Mouse (Mus musculus): ENCODE data around the gene Gm20388. TPM values are rescaled to one million over a fixed set of nuclear protein-coding genes. Genes with fewer than 3 reads are reported as not detected.
"Not testable (repeated sequence)": the region's sequence is repeated elsewhere in the genome, so short reads cannot be mapped to it uniquely, and the experiment has no call there.

Gene Gm20388
- total RNA-seq, 2 experiments from 2014 or later = 18.5 to 23.8 TPM

DNA sequence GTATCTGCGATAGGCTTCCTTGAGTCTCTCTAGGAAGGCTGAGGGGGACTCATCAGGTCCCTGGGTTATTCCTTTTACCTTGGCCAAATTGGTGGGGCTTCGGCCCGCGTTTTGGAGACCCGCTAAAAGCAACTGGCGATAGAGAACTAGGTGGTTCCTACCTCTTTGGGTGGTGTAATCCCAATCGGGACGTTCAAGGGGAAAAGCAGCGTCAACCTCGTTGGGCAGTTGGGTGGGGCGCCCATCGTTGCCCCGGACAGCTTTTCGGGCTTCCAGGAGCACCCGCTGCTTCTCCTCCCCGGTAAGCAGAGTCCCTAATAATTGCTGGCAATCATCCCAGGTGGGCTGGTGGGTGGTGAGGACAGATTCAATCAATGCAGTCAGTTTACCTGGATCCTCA is 3521.7 kb downstream of the Gm20388 start:
- ATAC-seq (replicated peaks; ENCODE audit: poor library complexity, severe bottlenecking) = no peak

DNA sequence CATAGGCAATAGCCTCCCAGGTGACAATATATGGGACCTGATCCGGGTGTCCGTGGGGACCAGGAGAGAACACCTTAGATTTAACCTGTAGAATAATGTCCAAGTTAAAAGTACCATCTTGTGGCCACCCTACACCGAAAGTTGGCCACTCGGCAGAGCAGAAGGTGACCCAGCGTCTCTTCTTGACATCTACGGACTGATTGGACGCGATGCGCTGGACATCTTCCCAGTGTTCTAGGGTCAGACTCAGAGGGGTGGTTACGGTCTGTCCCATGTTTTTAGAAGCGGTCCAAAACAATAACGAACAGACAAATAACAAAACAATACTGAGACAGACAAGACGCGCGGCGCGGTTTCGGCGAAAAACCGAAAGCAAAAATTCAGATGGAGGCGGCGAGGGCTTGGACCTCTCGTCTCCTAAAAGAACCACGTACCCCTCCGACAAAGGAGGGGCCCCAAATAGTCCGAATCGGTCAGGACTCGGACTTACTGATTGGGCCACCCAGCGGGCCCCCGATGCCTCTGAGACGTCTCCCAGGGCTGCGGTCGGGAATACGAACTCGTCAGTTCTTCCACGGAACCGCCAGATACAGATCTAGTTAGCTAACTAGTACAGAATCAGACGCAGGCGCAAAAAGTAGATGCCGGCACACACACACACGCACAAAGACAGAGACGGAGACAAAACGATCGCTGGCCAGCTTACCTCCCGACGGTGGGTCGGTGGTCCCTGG is 3522.8 kb downstream of the Gm20388 start:
- ATAC-seq (replicated peaks; ENCODE audit: poor library complexity, severe bottlenecking) = not testable (repeated sequence)

- no peak for ATAC-seq (replicated peaks; ENCODE audit: poor library complexity, severe bottlenecking)
These were observed 3531.1 kb downstream of the Gm20388 start for GRCm38 (mm10) chr8:123441788-123442187.

- no peak for ATAC-seq (replicated peaks; ENCODE audit: poor library complexity, severe bottlenecking)
These were observed 3531.7 kb downstream of the Gm20388 start for GRCm38 (mm10) chr8:123442351-123442750.

DNA sequence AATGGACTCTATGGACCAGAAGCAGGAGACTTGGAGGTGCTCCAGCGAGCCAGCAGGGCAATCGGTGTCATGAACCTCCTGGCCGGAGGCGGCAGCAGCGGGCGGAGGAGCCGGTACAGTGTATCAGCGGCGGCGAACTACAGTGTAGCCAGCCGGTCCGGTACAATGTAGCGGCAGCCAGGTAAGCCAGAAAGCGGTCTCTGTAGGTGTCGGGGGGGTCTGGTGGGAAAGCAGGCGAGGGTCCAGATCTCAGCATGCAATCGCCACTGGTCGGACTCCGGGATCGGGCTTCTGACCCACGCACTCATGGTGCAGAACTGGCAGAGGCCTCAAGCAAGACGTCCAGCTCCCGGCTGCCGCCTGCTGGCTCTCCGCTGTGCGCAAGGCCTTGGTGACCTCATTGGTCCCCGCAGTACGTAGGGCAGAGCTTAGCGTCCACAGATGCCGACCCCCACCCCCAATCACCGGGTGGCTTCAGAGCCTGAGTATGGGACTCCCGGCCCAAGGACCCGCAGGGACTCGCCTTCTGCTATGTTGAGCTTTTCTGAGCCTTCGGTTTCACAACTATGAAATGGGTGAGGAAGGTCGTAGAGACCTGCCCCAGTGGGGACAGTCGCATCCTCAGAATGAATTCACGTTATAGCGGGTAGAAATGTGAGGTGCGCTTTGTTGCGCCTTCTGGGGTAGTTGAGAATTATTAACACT is 3532.4 kb downstream of the Gm20388 start:
- ATAC-seq (replicated peaks; ENCODE audit: poor library complexity, severe bottlenecking) = peak; percentile 86

DNA sequence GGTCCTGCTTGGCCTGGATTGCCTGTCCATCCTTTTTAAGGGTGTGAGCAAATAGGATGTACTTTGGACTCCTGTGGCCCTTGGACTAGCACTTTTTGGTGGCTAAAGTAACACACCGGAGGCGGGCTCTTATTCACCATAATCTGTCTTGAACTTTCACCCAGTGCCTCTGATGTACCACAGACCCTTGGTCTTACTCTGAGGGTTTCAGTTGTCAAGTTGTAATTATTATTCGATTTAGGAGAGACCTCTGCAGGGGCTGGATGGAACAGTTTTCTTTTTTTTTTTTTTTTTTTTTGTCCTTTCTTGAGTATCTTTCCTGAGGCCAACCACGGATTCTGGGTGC is 3532.9 kb downstream of the Gm20388 start:
- no peak for ATAC-seq (replicated peaks; ENCODE audit: poor library complexity, severe bottlenecking)

GRCm38 (mm10) chr8:123444131-123444530 is 3533.5 kb downstream of the Gm20388 start:
- ATAC-seq (replicated peaks; ENCODE audit: poor library complexity, severe bottlenecking) = peak; percentile 83

GRCm38 (mm10) chr8:123445981-123446380 is 3535.3 kb downstream of the Gm20388 start:
- no peak for ATAC-seq (replicated peaks; ENCODE audit: poor library complexity, severe bottlenecking)

DNA sequence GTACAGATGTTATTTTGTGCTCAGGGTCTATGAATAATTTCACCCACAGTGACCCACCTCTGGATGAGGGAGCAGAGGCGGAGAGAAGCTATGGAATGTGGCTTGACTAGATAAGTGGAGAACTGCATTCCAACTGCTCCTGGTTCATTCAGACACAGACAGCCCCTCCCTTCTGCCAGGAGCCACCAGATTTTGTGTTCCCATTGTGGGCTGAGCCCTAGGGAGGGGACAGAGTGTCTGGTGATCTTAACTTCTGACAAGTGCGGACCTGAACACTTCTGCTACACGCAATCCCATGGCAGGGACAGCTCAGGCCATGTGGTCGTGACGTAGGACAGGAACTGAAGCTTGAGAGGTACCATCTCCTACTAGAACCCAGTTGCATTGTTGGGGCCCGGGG is 3536.2 kb downstream of the Gm20388 start:
- ATAC-seq (replicated peaks; ENCODE audit: poor library complexity, severe bottlenecking) = no peak

GRCm38 (mm10) chr8:123450783-123451182 is 3540.1 kb downstream of the Gm20388 start:
- ATAC-seq (replicated peaks; ENCODE audit: poor library complexity, severe bottlenecking) = peak; percentile 72

DNA sequence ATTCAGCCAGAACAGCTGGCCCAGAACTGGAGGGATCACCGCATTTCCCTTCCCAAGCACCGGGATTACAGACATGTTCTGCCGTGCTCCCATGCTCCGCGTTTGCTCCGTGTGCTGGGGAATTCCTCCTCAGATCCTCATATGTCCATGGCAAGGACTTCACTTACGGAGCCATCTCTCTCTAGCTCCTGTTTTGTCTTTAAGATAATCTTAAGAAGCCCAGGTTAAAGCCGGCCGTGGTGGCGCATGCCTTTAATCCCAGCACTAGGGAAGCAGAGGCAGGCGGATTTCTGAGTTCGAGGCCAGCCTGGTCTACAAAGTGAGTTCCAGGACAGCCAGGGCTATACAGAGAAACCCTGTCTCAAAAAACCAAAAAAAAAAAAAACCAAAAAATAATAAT is 3541.1 kb downstream of the Gm20388 start:
- not testable (repeated sequence) for ATAC-seq (replicated peaks; ENCODE audit: poor library complexity, severe bottlenecking)

DNA sequence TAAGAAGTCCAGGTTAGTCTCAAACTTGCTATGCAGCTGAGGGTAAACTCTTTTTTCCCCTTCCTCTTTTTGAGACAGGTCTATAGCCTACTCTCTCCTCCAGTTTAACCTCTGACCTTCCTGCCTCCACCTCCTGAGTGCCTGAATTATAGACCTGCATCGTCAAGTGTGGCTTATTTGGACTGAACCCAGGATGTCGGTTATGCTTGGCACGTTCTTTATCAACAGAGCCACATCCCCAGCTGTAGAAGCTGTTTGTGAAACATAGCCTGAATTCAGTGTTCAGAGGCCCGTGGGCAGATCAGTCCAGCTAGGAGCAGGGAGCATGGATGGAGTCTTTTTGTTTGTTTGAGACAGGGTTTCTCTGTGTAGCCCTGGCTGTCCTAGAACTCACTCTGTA is 3541.5 kb downstream of the Gm20388 start:
- 0 out of 2 replicates have a peak, but pooled peaks have one; percentile 16 for ATAC-seq (replicated peaks; ENCODE audit: poor library complexity, severe bottlenecking)

DNA sequence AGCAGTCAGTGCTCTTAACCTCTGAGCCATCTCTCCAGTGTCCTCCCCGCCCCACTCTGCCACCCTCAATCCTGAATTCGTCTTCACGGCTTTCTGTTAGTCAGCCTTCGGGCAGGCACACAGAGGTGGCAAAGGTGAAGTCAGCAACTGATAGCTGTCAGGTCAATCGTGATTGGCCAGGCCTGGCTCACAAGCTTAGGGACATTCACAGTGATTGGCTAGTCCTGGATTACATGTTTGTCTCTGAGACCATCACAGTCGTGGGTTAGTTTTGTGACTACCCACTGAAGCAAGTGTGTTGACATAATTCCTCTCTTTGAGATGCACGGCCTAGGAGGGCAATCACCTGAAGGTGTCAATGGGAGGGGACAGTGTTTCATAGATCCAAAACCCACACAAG is 3542.7 kb downstream of the Gm20388 start:
- ATAC-seq (replicated peaks; ENCODE audit: poor library complexity, severe bottlenecking) = no peak

GRCm38 (mm10) chr8:123453951-123454350 is 3543.3 kb downstream of the Gm20388 start:
- ATAC-seq (replicated peaks; ENCODE audit: poor library complexity, severe bottlenecking) = no peak

DNA sequence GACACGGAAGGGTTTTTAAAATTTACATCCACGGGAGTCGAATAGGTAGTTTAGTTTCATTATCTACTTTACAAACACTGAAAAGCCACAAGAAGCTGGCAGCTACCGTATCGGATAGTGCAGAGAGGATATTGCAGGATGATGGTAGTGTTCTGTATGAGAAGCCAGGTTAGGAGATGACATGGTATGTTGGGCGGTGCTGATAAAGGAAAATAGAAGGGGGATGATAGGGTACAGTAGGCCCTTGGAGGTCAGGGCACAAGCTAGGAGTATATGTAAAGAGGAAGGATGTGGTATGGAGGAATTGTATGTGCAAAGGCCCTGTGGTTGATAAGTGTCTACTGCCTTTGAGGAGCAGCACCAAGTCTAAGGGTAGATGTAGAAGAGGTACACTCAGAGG is 3543.9 kb downstream of the Gm20388 start:
- peak; percentile 30 for ATAC-seq (replicated peaks; ENCODE audit: poor library complexity, severe bottlenecking)

GRCm38 (mm10) chr8:123463651-123464050 is 3553.0 kb downstream of the Gm20388 start:
- no peak for ATAC-seq (replicated peaks; ENCODE audit: poor library complexity, severe bottlenecking)

GRCm38 (mm10) chr8:123467476-123467875 is 3556.8 kb downstream of the Gm20388 start:
- ATAC-seq (replicated peaks; ENCODE audit: poor library complexity, severe bottlenecking) = no peak

- ATAC-seq (replicated peaks; ENCODE audit: poor library complexity, severe bottlenecking) = not testable (repeated sequence)
These were observed 3562.3 kb downstream of the Gm20388 start for GRCm38 (mm10) chr8:123472991-123473390.

- ATAC-seq (replicated peaks; ENCODE audit: poor library complexity, severe bottlenecking) = not testable (repeated sequence)
These were observed 3563.9 kb downstream of the Gm20388 start for GRCm38 (mm10) chr8:123474549-123474948.

GRCm38 (mm10) chr8:123476911-123477736 is 3566.5 kb downstream of the Gm20388 start:
- no peak; the same call in 1 of the 2 replicates for ATAC-seq (replicated peaks; ENCODE audit: poor library complexity, severe bottlenecking)

DNA sequence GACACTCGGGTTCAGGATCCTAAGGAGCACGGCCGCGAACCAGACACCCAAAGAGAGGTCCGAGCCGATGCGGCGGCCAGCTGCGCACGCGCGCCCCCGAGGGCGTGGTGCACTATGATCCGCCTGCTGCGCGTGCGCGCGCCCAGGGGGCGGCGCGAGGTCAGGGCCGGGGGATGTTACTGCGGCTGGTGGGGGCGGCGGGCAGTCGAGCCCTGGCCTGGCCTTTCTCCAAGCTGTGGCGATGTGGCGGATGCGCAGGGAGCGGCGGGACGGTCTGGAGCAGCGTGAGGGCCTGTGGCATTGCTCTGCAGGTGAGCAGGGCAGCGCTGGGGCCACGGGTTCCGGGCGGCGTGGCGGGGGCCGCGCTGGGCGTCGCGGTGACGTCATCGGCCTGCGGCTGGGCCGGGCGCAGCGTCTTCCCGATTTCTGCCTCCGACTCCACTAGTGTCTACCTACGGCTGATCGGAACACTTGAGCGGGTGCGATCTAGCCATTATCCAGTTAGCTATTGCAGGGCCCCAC is 3567.2 kb downstream of the Gm20388 start, which contains the start of gene Afg3l1:
Afg3l1 (plus strand) TSS at position 167 of the 522 bp plus-strand sequence.
- peak; percentile 88 for ATAC-seq (replicated peaks; ENCODE audit: poor library complexity, severe bottlenecking)
